Mouse (Mus musculus) liver (tissue): Measurements from ENCODE around the gene Gm27027.

Source experiments
- DNase-seq: peaks from one replicate; pipeline ENCODE4 v3.0.0-alpha.2; 2020; ENCODE audit warnings: mixed read lengths

Gm27027 gene

DNA sequence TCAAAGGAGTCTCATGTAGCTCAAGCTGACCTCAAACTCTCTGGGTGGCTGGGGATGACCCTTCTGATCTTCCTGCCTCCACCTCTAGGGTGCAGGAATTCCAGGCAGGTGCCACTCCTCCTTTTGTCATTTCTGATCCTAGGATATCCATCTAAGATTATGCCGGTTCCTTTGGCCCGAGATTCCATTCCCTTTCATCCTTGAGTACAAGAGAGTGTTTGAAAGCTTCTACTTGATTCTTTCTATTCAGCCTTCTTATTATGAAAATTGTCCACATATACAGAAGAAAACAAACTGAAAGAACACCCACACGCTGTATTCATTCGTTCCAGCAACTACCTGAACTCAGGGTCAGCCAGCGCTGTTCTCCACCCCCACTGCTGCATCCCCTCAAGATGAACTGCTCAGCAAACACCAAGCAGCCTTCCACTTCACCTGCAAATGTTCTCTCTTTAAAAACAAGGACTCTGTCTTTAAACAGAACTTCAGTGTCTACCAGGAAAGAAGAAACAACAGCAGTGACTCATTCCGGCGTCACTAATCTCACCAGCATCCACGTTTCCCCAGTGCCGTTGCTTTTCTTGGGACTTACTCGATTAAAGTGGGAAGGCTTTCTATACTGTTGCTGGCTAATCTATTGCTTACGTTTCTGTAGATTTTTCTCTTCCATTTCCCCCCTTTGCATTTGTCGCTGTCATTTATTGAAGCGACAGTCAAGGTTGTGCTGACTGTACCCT, 68.3 kb downstream of the Gm27027 start:
- DNase-seq, result no peak

DNA sequence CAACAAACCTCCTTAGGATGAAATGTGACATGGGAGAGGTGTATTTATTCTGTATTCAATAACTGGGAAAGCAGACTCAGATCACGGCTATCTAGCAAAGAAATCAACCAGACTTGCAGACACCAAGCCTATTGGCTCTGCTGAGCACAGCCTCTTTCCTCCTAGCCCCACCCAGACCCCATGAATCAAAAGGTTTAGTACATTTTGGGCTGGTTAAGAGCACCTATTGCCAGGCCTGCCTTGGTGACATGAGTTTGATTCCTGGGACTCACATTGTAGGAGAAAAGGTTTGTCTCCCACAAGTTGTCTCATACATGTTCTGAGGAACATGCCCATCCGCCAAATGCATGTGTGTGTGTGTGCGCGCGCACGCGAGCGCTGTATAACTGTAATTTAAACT, 70.0 kb downstream of the Gm27027 start:
- DNase-seq, result no peak

DNA sequence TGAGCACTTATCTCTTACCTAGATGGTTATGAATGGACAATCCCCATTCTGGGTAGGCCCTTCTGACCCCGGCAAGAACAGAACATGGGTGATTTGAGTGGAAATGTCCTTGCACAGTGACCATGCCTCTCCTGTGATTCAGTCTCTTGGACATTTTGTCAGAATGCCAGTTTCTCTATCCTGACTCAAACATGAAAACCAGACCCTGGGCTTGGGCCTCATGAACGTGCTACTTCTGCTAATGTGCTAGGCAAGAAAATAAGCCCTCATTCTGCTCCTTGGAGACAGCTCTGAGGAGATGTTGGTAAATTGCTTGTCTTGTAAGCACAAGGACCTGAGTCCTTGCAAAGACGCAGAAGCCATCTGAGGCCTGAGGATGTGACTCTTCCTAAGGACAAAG, 77.1 kb downstream of the Gm27027 start:
- DNase-seq, result no peak

DNA sequence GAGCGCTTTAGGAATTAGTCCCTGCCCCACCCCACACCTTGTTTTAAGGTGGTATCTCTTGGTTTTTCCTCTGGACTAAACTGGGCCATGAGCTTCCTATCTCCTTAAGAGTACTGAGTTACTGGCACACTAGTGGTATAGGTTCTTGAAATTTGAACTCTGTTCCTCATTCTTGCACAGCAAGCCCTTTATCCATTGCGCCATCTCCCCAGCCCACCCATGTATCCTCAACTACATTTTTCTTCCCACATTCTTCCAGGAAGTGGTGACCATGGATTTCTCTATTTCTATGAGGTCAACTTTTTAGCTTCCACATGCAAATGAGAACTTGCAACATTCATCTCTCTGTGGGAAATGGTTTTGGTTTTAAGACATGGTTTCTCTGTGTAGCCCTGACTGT, 82.6 kb downstream of the Gm27027 start:
- no peak for DNase-seq

DNA sequence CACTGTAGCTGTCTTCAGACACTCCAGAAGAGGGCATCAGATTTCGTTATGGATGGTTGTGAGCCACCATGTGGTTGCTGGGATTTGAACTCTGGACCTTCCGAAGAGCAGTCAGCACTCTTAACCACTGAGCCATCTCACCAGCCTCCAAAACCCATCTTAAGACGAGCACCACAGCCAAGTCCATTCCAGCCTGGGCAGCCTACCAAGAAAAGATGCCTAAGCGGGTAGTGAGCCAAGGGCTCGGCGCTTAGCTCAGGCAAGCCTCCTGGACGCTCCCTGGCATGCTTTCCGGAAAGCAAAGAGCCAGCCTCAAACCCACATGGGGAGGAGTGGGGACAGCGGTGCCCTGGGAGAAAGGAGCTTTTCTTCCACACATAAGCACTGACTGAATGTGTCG, 84.2 kb downstream of the Gm27027 start:
- no peak for DNase-seq

DNA sequence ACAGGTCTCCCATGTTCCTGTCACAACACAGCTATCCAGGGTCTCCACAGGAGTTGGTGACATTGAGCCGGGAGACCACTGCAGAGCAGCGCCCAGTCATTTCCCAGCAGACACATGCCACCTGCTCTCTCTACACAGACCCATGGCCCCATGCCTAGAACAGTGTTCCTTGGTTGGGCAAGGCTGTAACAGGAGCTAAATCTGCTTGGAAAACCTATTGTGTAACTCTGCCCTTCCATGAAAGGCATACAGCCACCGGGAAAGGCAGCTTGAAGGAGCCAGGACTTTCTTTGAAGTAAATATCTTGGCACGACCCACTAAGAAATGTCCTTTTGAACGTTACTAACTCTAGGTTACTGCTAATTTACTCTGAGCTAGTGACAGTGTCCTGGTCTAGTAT, 86.4 kb downstream of the Gm27027 start:
- no peak for DNase-seq

DNA sequence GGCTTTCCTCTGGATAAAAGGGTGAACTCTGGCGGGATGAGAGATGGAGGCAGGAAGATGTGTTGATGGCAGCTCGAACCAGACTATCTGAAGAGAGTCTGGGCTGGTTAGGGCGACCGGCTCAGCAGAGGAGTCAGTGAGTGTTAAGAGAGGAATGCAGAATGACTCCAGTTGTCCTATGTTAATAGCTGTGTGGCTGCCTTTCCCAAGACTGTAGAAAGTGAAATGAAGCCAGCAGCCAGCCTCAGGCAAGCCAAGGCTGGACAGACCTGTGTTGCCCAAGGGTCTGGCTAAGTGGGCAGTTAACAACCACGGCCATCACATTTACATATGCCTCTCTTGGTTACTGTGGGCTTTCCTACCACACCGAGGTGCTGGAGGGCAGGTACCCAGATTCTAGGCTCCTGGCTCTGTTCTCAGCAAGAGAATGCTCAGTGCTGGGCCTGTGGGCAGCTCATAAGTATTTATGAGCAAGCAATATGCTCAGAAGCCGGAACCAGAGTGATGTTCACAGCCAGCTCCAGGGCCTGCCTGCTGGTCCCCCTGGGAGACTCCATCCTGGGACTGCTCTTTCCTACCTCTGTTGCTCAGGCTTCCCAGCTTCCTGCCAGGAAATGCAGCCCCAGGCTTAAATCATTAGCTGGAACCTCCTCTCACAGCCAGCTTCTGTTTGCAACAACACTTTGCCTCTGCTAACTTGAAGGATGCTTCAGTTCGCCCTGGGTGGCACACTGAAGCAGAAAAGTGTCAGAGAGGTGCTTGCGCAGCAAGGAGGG, 88.4 kb downstream of the Gm27027 start:
- no peak for DNase-seq
